Mouse (Mus musculus) right cerebral cortex, postnatal 36 days (tissue): ENCODE measurements around the gene Rtl6.

ENCODE experiments used
- DNase-seq, 2 experiments: peaks; one replicate each; pipeline ENCODE4 v3.0.0; 2022; ENCODE audit warnings: low spot score in 2 of 2, mixed read lengths in 1 of 2

Rtl6 gene

DNA sequence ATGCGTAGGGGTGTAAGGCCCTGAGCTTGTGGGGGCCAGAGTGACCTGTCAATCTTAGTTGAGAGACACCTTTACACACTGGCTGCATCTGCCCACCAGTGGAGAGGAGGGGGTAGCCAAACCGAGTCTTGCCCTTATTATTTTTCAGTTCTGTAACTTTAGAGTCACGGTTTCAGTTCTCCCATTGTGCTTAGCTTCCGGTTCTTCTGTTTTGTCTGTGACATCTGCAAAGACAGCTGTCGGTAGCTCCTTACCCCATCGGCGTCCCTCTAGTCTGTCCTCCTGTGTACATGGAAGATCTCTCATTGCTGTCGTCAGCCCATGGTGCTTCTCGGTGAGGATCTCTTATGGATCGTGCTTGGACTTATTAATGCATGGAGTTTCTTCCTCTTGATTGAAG, 20.5 kb downstream of the Rtl6 start:
- no peak for DNase-seq

DNA sequence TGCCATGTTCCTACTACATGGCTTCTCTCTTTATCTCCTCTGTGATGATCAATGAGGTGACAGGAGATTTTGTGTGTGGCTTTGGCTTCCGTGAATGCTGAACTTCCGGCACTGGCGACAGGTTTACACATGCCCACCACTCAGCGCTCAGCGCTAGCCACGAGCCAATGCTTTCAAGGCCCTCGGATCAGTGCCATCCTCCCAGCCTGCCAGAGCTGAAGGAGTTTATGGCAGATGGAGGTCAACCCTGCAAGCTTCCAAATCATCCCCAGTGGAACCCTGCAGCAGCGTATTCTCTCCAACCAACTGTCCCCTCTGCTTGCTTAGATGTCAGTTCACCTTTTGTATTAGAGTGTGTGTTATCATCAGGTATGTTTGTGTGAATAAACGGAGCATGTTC, 21.0 kb downstream of the Rtl6 start:
- no peak for DNase-seq

DNA sequence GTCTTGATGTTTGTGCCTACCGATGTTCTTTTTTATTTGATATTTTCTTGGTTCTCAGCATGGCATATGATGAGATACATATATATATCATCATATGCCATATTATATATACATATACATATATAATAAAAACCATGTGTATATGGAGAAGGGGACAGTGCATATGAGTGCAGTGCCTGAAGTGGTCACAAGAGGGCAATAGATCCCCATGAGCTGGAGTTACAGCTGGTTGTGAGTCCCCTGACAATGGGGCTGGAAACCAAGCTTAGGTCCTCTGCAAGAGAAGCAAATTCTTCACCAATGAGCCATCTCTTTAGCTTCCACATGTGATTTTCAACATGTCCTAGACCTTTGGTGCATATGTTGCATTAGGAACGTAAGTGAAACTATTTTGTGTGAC, 21.7 kb downstream of the Rtl6 start:
- no peak for DNase-seq

DNA sequence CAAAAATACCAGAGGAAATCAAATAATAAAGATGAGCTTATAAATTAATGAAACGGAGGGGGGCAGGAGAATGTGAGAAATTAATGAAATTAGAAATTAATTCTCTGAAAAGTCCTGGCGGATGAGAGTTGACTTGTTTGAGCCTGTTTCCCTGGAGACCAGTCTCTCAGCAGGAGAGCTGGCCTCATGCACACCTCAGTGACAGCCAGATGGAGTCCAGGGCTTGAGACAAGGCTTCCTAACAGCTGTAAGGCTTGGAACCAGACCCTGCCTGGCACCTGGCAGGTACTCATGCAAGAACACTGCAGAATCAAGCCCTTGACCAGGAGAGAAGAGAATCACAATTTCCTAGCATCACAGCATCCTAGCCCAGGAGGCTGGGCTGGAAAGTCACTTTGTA, 25.4 kb downstream of the Rtl6 start:
- DNase-seq, result no peak

DNA sequence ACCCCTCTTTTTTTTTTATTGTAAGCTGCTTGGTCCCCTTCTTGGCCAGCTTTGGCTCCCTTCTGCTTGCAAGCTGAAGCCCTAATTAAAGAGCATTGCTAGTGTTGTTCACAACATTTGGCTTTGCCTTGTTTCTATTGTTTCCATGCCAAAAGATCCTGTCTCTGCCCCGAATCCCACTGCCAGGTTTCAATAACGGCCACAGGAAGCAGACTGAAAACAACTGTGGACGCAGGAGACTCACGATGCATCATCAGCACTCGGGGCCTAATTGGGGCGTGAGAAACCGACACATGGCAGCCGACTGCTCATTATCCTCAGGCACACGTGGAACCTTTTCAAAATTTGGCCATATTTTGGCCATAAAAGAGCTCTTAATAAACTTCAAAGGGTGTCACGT, 26.1 kb downstream of the Rtl6 start:
- peak in 1 of 2 experiments; percentile 17 for DNase-seq

DNA sequence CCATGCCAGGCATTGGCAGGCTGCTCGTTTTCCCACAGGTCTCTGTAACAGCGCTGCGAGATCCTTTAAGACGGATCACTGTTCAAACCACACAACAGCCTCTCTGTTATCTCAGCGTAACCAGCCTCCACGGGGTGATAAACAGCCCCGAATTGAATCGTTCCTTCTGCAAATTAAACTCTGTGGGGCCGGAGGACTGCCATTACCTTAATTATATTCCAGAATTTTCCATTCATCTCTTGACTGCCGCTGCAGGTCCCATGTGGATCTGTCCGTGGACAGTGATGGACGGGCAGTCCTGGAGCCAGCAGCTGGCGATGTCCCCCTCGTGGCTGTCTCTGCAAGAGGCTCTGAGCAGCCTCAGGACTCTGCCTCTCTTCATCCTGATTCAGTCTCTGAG, 30.7 kb downstream of the Rtl6 start:
- no peak for DNase-seq

DNA sequence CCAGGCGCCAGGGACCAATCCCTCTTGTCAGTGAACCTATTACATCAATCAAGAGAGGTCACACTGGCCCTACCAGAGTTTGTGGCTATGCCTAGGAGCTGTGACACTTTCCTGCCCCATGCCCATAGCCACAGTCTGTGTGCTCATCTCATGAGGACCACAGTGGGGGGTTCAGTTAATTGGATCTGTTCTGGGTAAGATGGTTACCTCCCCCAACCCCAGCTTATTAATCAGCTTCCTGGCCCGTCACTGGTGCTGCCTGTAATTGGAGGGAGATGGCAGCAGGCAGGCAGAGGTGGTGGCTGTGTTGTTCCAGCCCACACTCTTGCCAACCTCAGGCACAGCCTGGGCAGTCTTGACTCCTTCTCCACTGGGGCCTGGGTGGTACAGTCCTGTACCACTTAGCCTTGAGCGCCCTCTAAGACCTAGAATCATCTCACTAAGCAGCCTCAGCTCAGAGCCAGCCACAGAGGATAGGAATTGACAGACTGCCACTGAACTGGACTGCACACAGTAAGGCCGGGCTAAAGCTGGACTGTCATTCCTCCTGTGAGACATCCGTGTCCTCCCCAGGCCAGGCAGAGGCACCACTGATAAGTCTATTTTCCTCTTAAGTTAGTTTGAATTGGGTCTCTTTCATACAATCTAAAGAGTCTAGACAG, 32.3 kb downstream of the Rtl6 start:
- no peak for DNase-seq

DNA sequence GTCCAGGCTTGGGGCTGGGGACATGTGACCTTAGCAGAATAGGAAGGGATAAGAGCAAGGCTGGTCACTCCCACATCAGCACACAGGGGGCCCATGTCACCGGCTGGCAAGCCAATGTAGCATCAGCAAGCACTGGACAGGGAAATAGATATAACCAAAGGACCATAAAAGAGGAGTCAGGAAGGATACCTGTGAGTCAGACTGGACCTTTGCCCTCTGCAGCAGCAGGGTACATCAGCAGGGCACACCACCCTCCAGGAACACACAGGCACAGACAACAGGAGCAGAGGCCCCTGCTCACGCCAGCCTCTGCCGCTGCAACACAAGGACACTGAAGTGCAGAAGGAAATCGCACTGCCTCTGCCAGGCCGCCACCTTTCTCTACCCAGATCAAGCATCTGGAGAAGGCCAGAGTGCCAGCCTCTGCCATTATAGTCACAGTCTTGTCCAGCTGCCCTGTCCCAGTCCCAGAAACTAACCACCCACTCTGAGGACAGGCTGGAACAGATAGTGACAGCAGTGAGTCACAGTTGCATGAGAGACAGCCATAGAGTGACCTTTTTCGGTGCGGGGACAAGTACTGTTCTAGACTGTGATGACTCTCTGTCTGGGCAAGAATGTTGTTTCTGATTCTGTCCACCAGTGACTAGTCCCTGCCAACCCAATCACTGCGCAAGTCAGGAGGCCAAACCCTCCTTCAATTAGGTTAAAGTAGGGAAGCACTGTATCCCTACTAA, 34.5 kb downstream of the Rtl6 start:
- DNase-seq, result no peak

DNA sequence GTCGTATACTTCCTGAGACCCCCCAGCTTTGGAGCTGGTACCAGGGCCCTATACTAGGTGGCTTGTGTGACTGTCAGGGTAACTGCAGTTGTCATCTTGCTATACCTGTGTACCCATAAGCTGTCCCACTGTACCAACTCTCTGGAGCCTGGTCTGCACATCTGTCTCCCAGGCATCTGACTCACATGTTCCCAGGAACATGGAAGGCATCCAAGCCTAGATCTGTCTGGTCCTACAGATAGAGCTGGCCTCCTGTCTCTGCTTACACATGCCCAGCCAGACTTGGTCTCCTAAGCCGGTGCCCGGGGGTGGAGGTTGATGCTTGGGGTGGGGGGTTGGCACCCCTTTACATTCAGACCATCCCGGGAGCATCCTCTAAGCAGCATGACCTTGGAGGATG, 36.1 kb downstream of the Rtl6 start:
- no peak for DNase-seq

DNA sequence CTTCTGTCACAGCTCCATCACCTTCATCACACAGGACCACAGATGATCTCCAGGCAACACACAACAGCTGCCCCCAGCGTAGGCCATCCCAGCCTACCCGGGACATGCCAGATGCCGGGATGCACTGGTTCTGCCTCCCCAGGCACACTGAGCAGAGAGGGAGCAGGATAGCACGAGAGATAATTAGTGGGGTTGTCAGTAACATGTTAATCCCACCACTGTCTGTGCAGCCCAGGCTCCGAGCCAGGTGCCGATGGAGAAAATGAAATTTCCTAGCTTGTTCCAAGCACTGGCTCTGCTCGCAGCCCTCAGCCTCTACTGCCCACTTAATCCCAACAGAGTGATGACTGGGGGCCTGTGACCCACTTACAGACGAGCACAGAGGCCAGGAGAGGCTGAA, 39.1 kb downstream of the Rtl6 start:
- no peak for DNase-seq

DNA sequence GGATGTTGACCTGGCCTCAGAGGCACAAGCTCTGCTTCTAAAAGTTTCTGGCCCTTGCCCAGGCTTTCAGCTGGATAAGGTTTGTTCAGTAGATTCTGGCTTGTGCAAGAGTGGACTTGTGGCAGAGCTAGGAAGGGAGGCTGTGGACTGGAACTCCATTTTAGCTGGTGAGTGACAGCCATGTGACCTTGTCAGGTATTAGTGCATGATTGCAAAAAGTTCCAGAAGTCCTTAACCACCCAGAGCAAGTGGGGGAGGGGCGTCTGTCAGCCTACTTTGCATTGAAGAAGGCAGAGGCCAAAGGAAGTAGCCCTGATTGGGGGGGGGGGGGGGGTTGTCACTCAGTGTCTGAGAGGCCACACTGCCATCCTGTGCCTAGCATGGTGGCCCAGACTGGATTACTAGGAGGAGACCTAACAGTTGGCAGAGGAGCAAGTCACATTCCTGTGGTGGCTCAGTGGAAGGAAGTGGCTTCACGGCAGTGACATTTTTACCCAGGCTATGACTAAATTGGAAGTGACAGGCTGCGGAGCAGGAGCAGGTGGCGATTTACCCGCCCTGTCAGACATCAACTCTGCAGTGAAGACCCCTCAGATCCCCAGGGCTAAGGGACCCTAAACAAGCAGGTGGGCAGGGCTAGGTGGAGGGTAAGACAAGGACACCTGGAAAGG, 44.9 kb downstream of the Rtl6 start:
- DNase-seq, result no peak

DNA sequence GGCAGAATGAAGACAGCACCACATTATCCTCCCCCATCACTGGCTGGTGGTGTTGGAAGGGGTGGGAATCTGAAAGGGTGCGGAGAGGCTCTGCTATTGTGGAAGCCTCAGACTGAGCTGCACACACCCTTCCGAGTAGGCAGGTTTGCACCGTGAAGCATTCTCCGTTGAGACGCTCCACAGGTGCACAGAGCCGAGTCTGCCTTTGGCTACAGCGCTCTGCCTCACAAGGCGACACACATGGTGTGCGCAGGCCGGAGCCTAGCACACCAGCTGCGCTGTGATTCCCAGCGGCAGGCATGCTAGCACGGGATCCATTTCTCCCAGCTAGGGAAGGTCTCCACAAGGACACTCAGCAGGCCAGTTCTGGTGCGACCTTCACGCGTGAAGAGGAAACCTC, 47.6 kb downstream of the Rtl6 start:
- peak; percentile 54 to 66 for DNase-seq

DNA sequence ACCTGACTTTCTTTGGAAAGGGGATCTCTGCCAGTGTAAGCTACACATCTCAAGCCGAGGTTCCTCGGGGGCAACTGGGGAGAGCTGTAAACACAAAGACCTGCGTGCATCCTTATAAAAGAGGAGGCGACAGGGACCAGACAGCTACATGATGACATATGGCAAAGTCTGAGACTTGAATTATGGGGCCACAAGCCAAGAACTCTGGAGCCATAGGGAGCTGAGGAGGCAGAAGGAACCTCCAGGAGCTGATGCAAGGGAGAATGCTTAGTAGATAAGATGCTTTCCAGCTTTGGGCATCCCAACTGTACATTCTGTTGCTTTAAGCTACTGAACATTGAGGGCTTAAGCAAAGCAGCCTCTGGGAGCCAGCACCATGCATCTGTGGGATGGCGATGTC, 48.5 kb downstream of the Rtl6 start:
- no peak for DNase-seq

DNA sequence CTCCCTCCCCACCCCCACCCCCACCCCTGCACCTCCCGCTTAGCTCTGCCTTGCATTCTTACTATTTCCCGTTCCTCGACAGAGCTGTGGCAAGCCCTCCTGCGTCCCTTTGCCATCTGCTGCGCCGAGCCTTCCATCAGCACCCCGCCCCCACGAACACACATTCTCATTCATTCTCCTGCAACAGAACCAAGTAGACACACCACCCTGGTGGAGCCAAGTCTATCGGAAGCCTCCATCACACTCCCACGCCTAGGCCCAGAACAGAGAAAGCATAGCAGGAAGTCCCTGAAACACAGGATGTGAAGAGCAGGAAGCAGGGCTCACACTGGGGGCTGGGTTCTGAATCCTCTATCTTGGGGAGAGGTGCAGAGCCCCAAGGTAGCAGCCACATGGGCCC, 51.6 kb downstream of the Rtl6 start:
- DNase-seq, result peak; percentile 71 to 74

DNA sequence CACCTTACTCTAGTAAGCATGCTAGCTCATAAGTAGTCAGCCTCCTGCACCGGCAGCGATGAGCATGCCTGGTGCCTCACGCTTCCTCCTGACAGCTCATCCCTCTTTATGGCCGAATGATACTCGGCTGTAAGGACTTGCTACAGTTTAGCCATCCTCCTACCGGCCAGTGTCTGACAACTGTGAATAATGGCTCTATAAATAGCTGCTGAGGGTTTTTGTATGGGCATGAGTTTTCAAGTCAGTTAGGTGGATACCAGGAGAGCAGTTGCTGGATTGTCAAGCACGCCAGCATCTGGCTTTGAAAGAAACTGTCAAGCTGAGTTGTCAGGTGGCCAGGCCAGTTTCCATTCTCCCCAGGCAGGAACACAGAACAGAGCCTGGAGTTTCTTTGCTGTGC, 52.7 kb downstream of the Rtl6 start:
- DNase-seq, result no peak
